Mouse (Mus musculus) CH12.LX (cell line): ENCODE results near the gene Pold1. TPM values are rescaled to one million over a fixed set of nuclear protein-coding genes. Genes with fewer than 3 reads are reported as not detected.

Experiments
- DNase-seq: peaks from one replicate; pipeline ENCODE4 v3.0.0-alpha.2; 2013; ENCODE audit errors: extremely low read depth
- H3K27ac ChIP-seq: 2 replicates; pipeline ENCODE4 v1.5.1; 2012; ENCODE audit warnings: low read depth, mild to moderate bottlenecking, control low read depth, moderate library complexity; ENCODE audit not compliant: insufficient read depth
- H3K27me3 ChIP-seq: replicated peaks from 2 replicates; pipeline ENCODE3; 2012; ENCODE audit warnings: inconsistent platforms
- H3K36me3 ChIP-seq, 2 experiments: replicated peaks in 1 of 2; 2 replicates each; pipeline versions ENCODE3 to v1.6.1; 2012; ENCODE audit warnings: inconsistent platforms in 1 of 2, low read length in 1 of 2, mild to moderate bottlenecking in 1 of 2, mixed read lengths in 1 of 2, moderate library complexity in 1 of 2; ENCODE audit not compliant: control insufficient read depth in 1 of 2, insufficient read depth in 1 of 2
- H3K4me1 ChIP-seq, 2 experiments: 2 replicates each; pipeline ENCODE4 v1.6.1; 2012; ENCODE audit warnings: inconsistent platforms in 1 of 2, moderate library complexity in 1 of 2; ENCODE audit not compliant: insufficient read depth in 2 of 2, control insufficient read depth in 1 of 2
- H3K4me2 ChIP-seq: 2 replicates; pipeline ENCODE4 v1.6.1; 2012; ENCODE audit warnings: low read depth, mild to moderate bottlenecking, control low read depth; ENCODE audit not compliant: poor library complexity, insufficient read depth, severe bottlenecking
- H3K4me3 ChIP-seq, 3 experiments: fragments of 150-350 bp in 1 of 3; sonication (generic) in 1 of 3; replicated peaks in 1 of 3; 2 replicates each; pipeline versions ENCODE3 to v1.5.1; 2011 to 2012; ENCODE audit warnings: low read depth in 2 of 3, low read length in 2 of 3, mild to moderate bottlenecking in 2 of 3, moderate library complexity in 2 of 3, control low read depth in 1 of 3, improper control_type of control experiment in 1 of 3, inconsistent platforms in 1 of 3, mixed read lengths in 1 of 3; ENCODE audit not compliant: poor library complexity in 1 of 3
- H3K79me2 ChIP-seq: replicated peaks from 2 replicates; pipeline ENCODE4 v1.6.1; 2012; ENCODE audit warnings: mild to moderate bottlenecking, moderate library complexity; ENCODE audit not compliant: control insufficient read depth, poor library complexity, insufficient read depth, severe bottlenecking; ENCODE audit errors: extremely low read depth
- H3K9ac ChIP-seq: 2 replicates; pipeline ENCODE4 v1.6.1; 2012; ENCODE audit warnings: low read depth, mild to moderate bottlenecking, control low read depth, moderate library complexity; ENCODE audit not compliant: insufficient read depth
- H3K9me3 ChIP-seq: replicated peaks from 2 replicates; pipeline ENCODE3; 2012; ENCODE audit warnings: low read length, inconsistent platforms, mixed read lengths
- BHLHE40 ChIP-seq: IDR thresholded peaks from 2 replicates; pipeline ENCODE4 v1.6.1; 2011; ENCODE audit warnings: mild to moderate bottlenecking, low read depth, low read length, improper control_type of control experiment
- CHD1 ChIP-seq: IDR thresholded peaks from 2 replicates; pipeline ENCODE4 v1.6.1; 2012; ENCODE audit warnings: low read depth, low read length, improper control_type of control experiment, inconsistent platforms
- CHD2 ChIP-seq: IDR thresholded peaks from 2 replicates; pipeline ENCODE4 v1.6.1; 2011; ENCODE audit warnings: low read length, improper control_type of control experiment
- CTCF ChIP-seq, 2 experiments: IDR thresholded peaks in 1 of 2; conservative IDR thresholded peaks in 1 of 2; 2 replicates each; pipeline ENCODE4 v1.5.1; 2011 to 2012; ENCODE audit warnings: low read depth in 2 of 2, low read length in 2 of 2, improper control_type of control experiment in 1 of 2, inconsistent platforms in 1 of 2, mild to moderate bottlenecking in 1 of 2, moderate library complexity in 1 of 2
- EP300 ChIP-seq: IDR thresholded peaks from 2 replicates; pipeline ENCODE4 v1.6.1; 2011; ENCODE audit warnings: low read length, improper control_type of control experiment
- ETS1 ChIP-seq: conservative IDR thresholded peaks from 2 replicates; pipeline ENCODE4 v1.6.1; 2012; ENCODE audit warnings: low read depth, mild to moderate bottlenecking, inconsistent platforms, low read length, improper control_type of control experiment, moderate library complexity
- GABPA ChIP-seq: IDR thresholded peaks from 2 replicates; pipeline ENCODE4 v1.6.1; 2012; ENCODE audit warnings: low read depth, low read length, improper control_type of control experiment, inconsistent platforms; ENCODE audit not compliant: insufficient replicate concordance
- IRF4 ChIP-seq: IDR thresholded peaks from 2 replicates; pipeline ENCODE4 v1.6.1; 2014; ENCODE audit warnings: low read depth, mild to moderate bottlenecking, inconsistent platforms, low read length, improper control_type of control experiment
- JUN ChIP-seq: IDR thresholded peaks from 2 replicates; pipeline ENCODE4 v1.6.1; 2011; ENCODE audit warnings: low read depth, mild to moderate bottlenecking, low read length, improper control_type of control experiment, moderate library complexity; ENCODE audit not compliant: insufficient read depth
- JUND ChIP-seq: conservative IDR thresholded peaks from 2 replicates; pipeline ENCODE4 v1.6.1; 2011; ENCODE audit warnings: low read depth, low read length, improper control_type of control experiment
- KAT2A ChIP-seq: IDR thresholded peaks from 2 replicates; pipeline ENCODE4 v1.6.1; 2012; ENCODE audit warnings: low read length, improper control_type of control experiment, inconsistent platforms; ENCODE audit not compliant: insufficient replicate concordance
- MAX ChIP-seq: IDR thresholded peaks from 2 replicates; pipeline ENCODE4 v1.6.1; 2011; ENCODE audit warnings: low read length, improper control_type of control experiment
- MAZ ChIP-seq: IDR thresholded peaks from 2 replicates; pipeline ENCODE4 v1.6.1; 2012; ENCODE audit warnings: low read depth, mild to moderate bottlenecking, inconsistent platforms, low read length, improper control_type of control experiment, moderate library complexity
- MEF2A ChIP-seq: IDR thresholded peaks from 2 replicates; pipeline ENCODE4 v1.6.1; 2014; ENCODE audit warnings: low read depth, mild to moderate bottlenecking, inconsistent platforms, low read length, improper control_type of control experiment, borderline replicate concordance
- MXI1 ChIP-seq: IDR thresholded peaks from 2 replicates; pipeline ENCODE4 v1.6.1; 2011; ENCODE audit warnings: mild to moderate bottlenecking, low read depth, low read length, improper control_type of control experiment
- MYC ChIP-seq: IDR thresholded peaks from 2 replicates; pipeline ENCODE4 v1.6.1; 2011; ENCODE audit warnings: low read depth, mild to moderate bottlenecking, improper control_type of control experiment, low read length
- NELFE ChIP-seq: IDR thresholded peaks from 2 replicates; pipeline ENCODE4 v1.6.1; 2011; ENCODE audit warnings: low read depth, low read length, improper control_type of control experiment
- PAX5 ChIP-seq: IDR thresholded peaks from 2 replicates; pipeline ENCODE4 v1.6.1; 2012; ENCODE audit warnings: low read length, inconsistent platforms, mixed read lengths
- POLR2AphosphoS2 ChIP-seq: IDR thresholded peaks from 2 replicates; pipeline ENCODE4 v1.6.1; 2011; ENCODE audit warnings: low read depth, low read length, improper control_type of control experiment
- RAD21 ChIP-seq: IDR thresholded peaks from 2 replicates; pipeline ENCODE4 v1.6.1; 2011; ENCODE audit warnings: low read depth, mild to moderate bottlenecking, low read length, improper control_type of control experiment, moderate library complexity
- SIN3A ChIP-seq: IDR thresholded peaks from 2 replicates; pipeline ENCODE4 v1.6.1; 2012; ENCODE audit warnings: low read length, improper control_type of control experiment, inconsistent platforms
- TBP ChIP-seq: conservative IDR thresholded peaks from 2 replicates; pipeline ENCODE4 v1.6.1; 2011; ENCODE audit warnings: low read depth, low read length, improper control_type of control experiment
- TCF12 ChIP-seq: IDR thresholded peaks from 2 replicates; pipeline ENCODE4 v1.6.1; 2014; ENCODE audit warnings: low read depth, mild to moderate bottlenecking, inconsistent platforms, low read length, improper control_type of control experiment
- USF1 ChIP-seq: IDR thresholded peaks from 2 replicates; pipeline ENCODE4 v1.6.1; 2014; ENCODE audit warnings: low read depth, mild to moderate bottlenecking, inconsistent platforms, low read length, improper control_type of control experiment
- ZC3H11A ChIP-seq: IDR thresholded peaks from 2 replicates; pipeline ENCODE4 v1.6.1; 2012; ENCODE audit warnings: low read depth, mild to moderate bottlenecking, inconsistent platforms, low read length, improper control_type of control experiment
- ZKSCAN1 ChIP-seq: IDR thresholded peaks from 2 replicates; pipeline ENCODE4 v1.6.1; 2012; ENCODE audit warnings: low read depth, inconsistent platforms, low read length, improper control_type of control experiment, borderline replicate concordance
- ZMIZ1 ChIP-seq: IDR thresholded peaks from 2 replicates; pipeline ENCODE4 v1.6.1; 2012; ENCODE audit warnings: low read depth, mild to moderate bottlenecking, inconsistent platforms, low read length, improper control_type of control experiment
- ZNF384 ChIP-seq: IDR thresholded peaks from 2 replicates; pipeline ENCODE4 v1.6.1; 2012; ENCODE audit warnings: low read depth, low read length, improper control_type of control experiment, inconsistent platforms
- dilution Hi-C: fragments of 300-500 bp; cut with MboI; formaldehyde crosslinking; loops from 2 replicates; pipeline ENCODE4 v1.14.3; 2020; ENCODE audit warnings: low sequenced_read_pairs; ENCODE audit not compliant: extremely low pct_unique_long_range_greater_than_20kb, extremely low pct_ligation_motif_present
- in situ Hi-C: fragments of 300-500 bp; cut with MboI; formaldehyde crosslinking; loops from 3 replicates; pipeline ENCODE4 v1.14.3; 2019; ENCODE audit warnings: low sequenced_read_pairs, low pct_ligation_motif_present, low pct_unique_long_range_greater_than_20kb, mixed read lengths
- polyA plus RNA-seq: library from polyadenylated mRNA; unstranded; fragments of >175 nt; gene quantifications from 2 replicates; pipeline ENCODE4 v1.2.1, GENCODE M21; 2012; ENCODE audit warnings: low read depth; ENCODE audit not compliant: insufficient read length
- total RNA-seq, 2 experiments: library from RNA; depleted of rRNA; stranded (reverse); fragments of 300-350 nt in 1 of 2; fragments of >200 nt in 1 of 2; gene quantifications; 2 replicates each; pipeline ENCODE4 v1.2.3; 2012 to 2014

The Pold1 gene
- total and polyA plus RNA-seq, 3 experiments: 49.3 to 131 (median 67.6) TPM

DNA sequence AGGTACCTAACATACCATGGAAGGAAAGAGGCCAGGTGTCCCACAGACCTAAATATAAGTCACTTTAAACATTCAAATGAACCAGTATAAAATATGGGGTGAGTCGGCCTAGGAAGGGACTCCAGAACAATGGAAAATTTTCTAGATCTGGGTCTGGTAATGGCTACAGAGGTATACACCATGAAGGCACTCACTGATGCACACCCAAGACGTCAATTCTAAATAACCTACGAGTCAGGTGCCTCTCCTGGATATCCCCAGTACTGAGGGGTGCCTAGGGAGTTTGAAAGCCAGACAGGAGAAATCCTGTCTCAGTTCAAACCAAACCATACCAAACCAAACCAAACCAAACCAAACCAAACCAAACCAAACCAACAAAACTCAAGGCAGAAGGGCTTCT, 18.1 kb downstream of the Pold1 start:
- Histone ChIP-seq H3K4me3 (peak overlapping the region; percentile 65 to 77 (median 72)), H3K36me3 (peaks cover 23 to 62% of the 10 kb centered on the region in 2 experiments), H3K4me1 (peaks cover 45 to 57% of the 10 kb centered on the region in 2 experiments), H3K9me3 (no peaks in the 10 kb centered on the region), H3K9ac (peak overlapping the region; percentile 39), H3K4me2 (peak overlapping the region; percentile 59), H3K27ac (peak overlapping the region; percentile 98), H3K79me2 (peaks cover 10% of the 10 kb centered on the region), H3K27me3 (no peaks in the 10 kb centered on the region)
- dilution Hi-C loops: no loop called here
- DNase-seq: no peak
- in situ Hi-C loops: no loop called here
- no peak for TF ChIP-seq JUND
- TF ChIP-seq MXI1: 0 out of 2 replicates have a peak, but pooled peaks have one; percentile 13
- TF ChIP-seq POLR2AphosphoS2: 0 out of 2 replicates have a peak, but pooled peaks have one; percentile 50
- TF ChIP-seq PAX5: no peak
- TF ChIP-seq IRF4: no peak
- TF ChIP-seq BHLHE40: 0 out of 2 replicates have a peak, but pooled peaks have one; percentile 28
- TF ChIP-seq TBP: no peak
- no peak for TF ChIP-seq CTCF (conservative IDR thresholded peaks at IDR 0.05 in 1 of 2, IDR thresholded peaks at IDR 0.05 in 1 of 2; ENCODE audit: low read depth in 2 of 2, low read length in 2 of 2)
- TF ChIP-seq MYC: 0 out of 2 replicates have a peak, but pooled peaks have one; percentile 7
- 0 out of 2 replicates have a peak, but pooled peaks have one; percentile 34 for TF ChIP-seq EP300
- TF ChIP-seq JUN: no peak
- no peak for TF ChIP-seq USF1
- peak; percentile 92 for TF ChIP-seq CHD1
- no peak for TF ChIP-seq NELFE
- 0 out of 2 replicates have a peak, but pooled peaks have one; percentile 18 for TF ChIP-seq CHD2
- no peak for TF ChIP-seq ZKSCAN1
- no peak for TF ChIP-seq MAZ
- no peak for TF ChIP-seq RAD21
- no peak for TF ChIP-seq KAT2A
- TF ChIP-seq TCF12: no peak
- 0 out of 2 replicates have a peak, but pooled peaks have one; percentile 6 for TF ChIP-seq SIN3A
- no peak for TF ChIP-seq MAX
- no peak for TF ChIP-seq ZC3H11A
- TF ChIP-seq ZMIZ1: peak; percentile 23; the same call in 1 of the 2 replicates
- TF ChIP-seq ZNF384: no peak
- TF ChIP-seq MEF2A: no peak
- no peak for TF ChIP-seq ETS1
- no peak for TF ChIP-seq GABPA
